Mouse (Mus musculus) mature B cell (primary cell): ENCODE results near the gene Mysm1.

Experiments used
- in situ Hi-C: fragments of 300-500 bp; cut with MboI; formaldehyde crosslinking; loops from 2 replicates; pipeline ENCODE4 v1.14.3; 2019

Mysm1 gene

GRCm38 (mm10) chr4:94973321-94973720 is 5.6 kb downstream of the Mysm1 start:
- in situ Hi-C loops = no loop called here

GRCm38 (mm10) chr4:94952773-94953172 is 26.1 kb downstream of the Mysm1 start:
- in situ Hi-C loops = no loop called here

- in situ Hi-C loops = no loop called here
Observed at GRCm38 (mm10) chr4:94941221-94941855, 37.6 kb downstream of the Mysm1 start.

GRCm38 (mm10) chr4:94928743-94929142 is 50.2 kb downstream of the Mysm1 start, which contains the start of gene Eqtn:
Gene Eqtn (minus strand): TSS chr4:94928843.
- in situ Hi-C loops = no loop called here

DNA sequence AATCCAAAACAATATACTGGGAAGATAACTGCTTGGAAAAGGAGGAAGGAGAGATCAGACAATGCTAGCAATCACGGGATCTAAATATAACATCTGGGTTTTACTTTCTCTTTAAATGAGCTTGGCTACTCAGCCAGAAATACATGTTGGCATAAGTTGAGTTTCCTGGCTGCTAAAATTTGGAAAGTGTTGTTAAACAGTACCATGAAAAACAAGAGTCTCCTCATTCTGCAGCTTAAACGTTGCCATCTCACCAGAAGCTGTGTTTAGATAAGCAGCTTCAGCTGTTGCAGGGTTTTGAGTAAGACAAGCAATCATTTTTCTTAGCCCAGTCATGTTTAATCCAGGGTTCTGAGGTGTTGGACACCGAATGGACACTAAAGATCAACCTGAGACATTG is 77.1 kb downstream of the Mysm1 start:
- in situ Hi-C loops = no loop called here

GRCm38 (mm10) chr4:94900744-94901143 is 78.2 kb downstream of the Mysm1 start:
- in situ Hi-C loops = no loop called here
